Mouse (Mus musculus) urinary bladder, postnatal 0 days (tissue): ENCODE data around the gene Prlr. TPM values are rescaled to one million over a fixed set of nuclear protein-coding genes. Genes with fewer than 3 reads are reported as not detected.

ENCODE experiments used
- polyA plus RNA-seq: library from polyadenylated mRNA; unstranded; fragments of >200 nt; fragmentation: Nextera tagmentation; extraction: Ambion mirVana; gene quantifications from 2 replicates; pipeline ENCODE4 v1.2.1, GENCODE M21; 2015

The Prlr gene
- polyA plus RNA-seq: 0.25 and 0.39 TPM in 2 replicates

DNA sequence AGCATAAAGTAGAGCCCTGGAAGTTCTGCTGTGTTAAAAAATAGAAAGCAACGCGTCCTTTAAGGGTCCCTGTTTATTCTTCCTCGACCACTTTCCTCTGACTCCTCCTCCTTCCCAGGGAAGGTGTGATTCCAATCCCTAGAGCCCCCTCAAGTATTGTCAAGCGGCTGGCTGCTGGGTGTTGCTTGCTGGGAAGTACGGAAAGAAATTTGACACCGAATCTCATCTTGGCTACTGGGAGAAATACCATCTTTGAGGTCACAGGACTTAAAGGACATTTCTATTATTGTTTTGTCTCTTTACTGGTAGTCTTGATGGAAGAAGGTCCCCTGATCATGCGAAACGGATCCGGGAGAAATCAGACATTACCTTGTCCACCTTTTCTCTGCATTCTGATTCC lies at the start of gene Prlr:
Gene Prlr (plus strand): TSS at position 156 of the 400 bp plus-strand sequence.

DNA sequence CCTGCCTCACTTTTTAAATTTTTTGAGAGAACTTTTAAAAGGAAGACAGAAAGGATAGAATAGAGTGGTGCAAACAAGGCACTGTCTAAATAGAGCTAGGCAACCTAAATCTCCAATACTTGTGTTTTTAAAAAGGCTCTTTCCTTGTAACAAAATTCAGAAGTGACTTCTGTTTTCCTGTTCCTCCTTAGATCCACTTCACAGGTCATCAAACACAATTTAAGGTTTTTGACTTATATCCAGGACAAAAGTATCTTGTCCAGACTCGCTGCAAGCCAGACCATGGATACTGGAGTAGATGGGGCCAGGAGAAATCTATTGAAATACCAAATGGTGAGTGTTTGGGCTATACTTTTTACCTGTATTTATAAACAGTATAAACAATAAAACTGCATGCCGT lies 148.0 kb downstream of the Prlr start, which contains the start of gene Gm21973:
Gene Gm21973 (plus strand): TSS at position 301 of the 400 bp plus-strand sequence.

GRCm38 (mm10) chr15:10358039-10358948 lies 181.3 kb downstream of the Prlr start, which contains the start of gene Agxt2:
TSS of gene Agxt2 (plus strand) at chr15:10358532.

Other genes with a start within 250 kb of the Prlr start
- not detected in 2 replicates for gene Gm21973, start 148.1 kb downstream of the Prlr start, polyA plus RNA-seq
- not detected in 2 replicates for gene Agxt2, start 181.3 kb downstream of the Prlr start, polyA plus RNA-seq